Mouse (Mus musculus) stomach, postnatal 0 days (tissue): ENCODE data around the gene Eml4.

Source experiments
- CTCF ChIP-seq: IDR thresholded peaks from 2 replicates; pipeline ENCODE4 v1.5.1; 2016; ENCODE audit warnings: antibody characterized with exemption, low read depth, mild to moderate bottlenecking, moderate library complexity
- EP300 ChIP-seq: optimal IDR thresholded peaks from 2 replicates; pipeline ENCODE3; 2016; ENCODE audit warnings: antibody characterized with exemption

- TF ChIP-seq EP300: no peak
- no peak for TF ChIP-seq CTCF
These were observed 171.2 kb downstream of the Eml4 start for GRCm38 (mm10) chr17:83521881-83522280.
